Mouse (Mus musculus): ENCODE data around the gene Gbgt1.

GRCm38 (mm10) chr2:28530311-28530710 is 33.6 kb downstream of the Gbgt1 start:
- no peak for TF ChIP-seq CTCF (IDR thresholded peaks at IDR 0.05; ENCODE audit: borderline replicate concordance, control insufficient read depth, extremely low read depth, insufficient read depth, low read length, poor library complexity)
- TF ChIP-seq POLR2A (IDR thresholded peaks at IDR 0.05; ENCODE audit: control insufficient read depth, extremely low read depth, insufficient read depth, low read length, poor library complexity), result no peak

Data from thymus, adult 2 months (tissue).